Mouse (Mus musculus) right cerebral cortex, postnatal 10 days (tissue): ENCODE measurements at regions not wholly inside any gene's neighbourhood (a gene's known extent, or its start where the extent isn't known, plus 50 kb on each side); places are given as distances from the start of the nearest gene placed in this dataset.

Experiments used
- DNase-seq, 2 experiments: peaks; one replicate each; pipeline ENCODE4 v3.0.0; 2021; ENCODE audit warnings: low spot score in 2 of 2

DNA sequence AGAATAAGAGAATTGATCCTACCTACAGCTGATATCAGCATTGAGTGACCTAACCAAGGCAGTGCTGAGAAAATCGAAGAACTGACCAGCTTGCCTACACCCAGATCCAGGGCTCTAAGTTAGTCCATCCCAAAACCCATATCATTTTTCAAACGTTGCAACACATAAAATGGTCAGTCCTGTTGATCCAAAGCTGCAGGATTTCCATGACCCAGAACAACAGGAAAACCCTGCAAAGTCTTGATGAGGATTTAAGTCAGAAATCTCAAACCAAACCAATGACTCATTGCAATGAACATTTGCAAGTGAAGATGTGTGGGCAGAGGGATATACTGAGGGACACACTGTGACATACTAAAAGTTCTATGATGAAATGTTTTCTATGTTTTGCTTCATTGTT, 53.5 kb upstream of the Trabd2b start:
- no peak for DNase-seq
